Mouse (Mus musculus) hindbrain, embryonic 14.5 days (tissue): ENCODE results near the gene Celf3. TPM values are rescaled to one million over a fixed set of nuclear protein-coding genes. Genes with fewer than 3 reads are reported as not detected.

ENCODE experiments used
- polyA plus RNA-seq: library from polyadenylated mRNA; unstranded; fragments of >200 nt; fragmentation: Nextera tagmentation; extraction: Ambion mirVana; gene quantifications from 2 replicates; pipeline ENCODE4 v1.2.1, GENCODE M21; 2014

Celf3 gene
- polyA plus RNA-seq, 1 experiment from 2014 or later, result 237 TPM

Other genes with a start within 250 kb of the Celf3 start
- gene Gm4778, start 214.3 kb upstream of the Celf3 start, polyA plus RNA-seq, result not detected in 2 replicates
- 62.1 and 66.4 TPM in 2 replicates for gene Them4, start 168.2 kb upstream of the Celf3 start, polyA plus RNA-seq
- not detected in 2 replicates for gene Them5, start 136.2 kb upstream of the Celf3 start, polyA plus RNA-seq
- 2.6 and 4.1 TPM in 2 replicates for gene C2cd4d, start 115.9 kb upstream of the Celf3 start, polyA plus RNA-seq
- gene Rorc, start 105.5 kb upstream of the Celf3 start, polyA plus RNA-seq, result 0.36 and 0.57 TPM in 2 replicates
- gene Lingo4, start 79.8 kb upstream of the Celf3 start, polyA plus RNA-seq, result 0.94 and 1.1 TPM in 2 replicates
- 45.8 and 53.5 TPM in 2 replicates for gene Tdrkh, start 65.0 kb upstream of the Celf3 start, polyA plus RNA-seq
- gene Mrpl9, start 35.0 kb upstream of the Celf3 start, polyA plus RNA-seq, result 58.4 and 59.9 TPM in 2 replicates
- gene Oaz3, start 34.4 kb upstream of the Celf3 start, polyA plus RNA-seq, result 0.89 and 1.2 TPM in 2 replicates
- gene Riiad1, start 2.0 kb downstream of the Celf3 start, polyA plus RNA-seq, result 15.8 and 24.9 TPM in 2 replicates
- 68.0 and 75.0 TPM in 2 replicates for gene Snx27, start 104.4 kb downstream of the Celf3 start, polyA plus RNA-seq
- not detected in 2 replicates for gene Gm10972, start 164.8 kb downstream of the Celf3 start, polyA plus RNA-seq
- gene Tuft1, start 180.6 kb downstream of the Celf3 start, polyA plus RNA-seq, result 7.2 and 7.7 TPM in 2 replicates
- gene Selenbp2, start 215.3 kb downstream of the Celf3 start, polyA plus RNA-seq, result 0.56 TPM in 1 of 2 replicates, not detected in the other